Mouse (Mus musculus): ENCODE measurements at regions not wholly inside any gene's neighbourhood (a gene's known extent, or its start where the extent isn't known, plus 50 kb on each side); places are given as distances from the start of the nearest gene placed in this dataset.

DNA sequence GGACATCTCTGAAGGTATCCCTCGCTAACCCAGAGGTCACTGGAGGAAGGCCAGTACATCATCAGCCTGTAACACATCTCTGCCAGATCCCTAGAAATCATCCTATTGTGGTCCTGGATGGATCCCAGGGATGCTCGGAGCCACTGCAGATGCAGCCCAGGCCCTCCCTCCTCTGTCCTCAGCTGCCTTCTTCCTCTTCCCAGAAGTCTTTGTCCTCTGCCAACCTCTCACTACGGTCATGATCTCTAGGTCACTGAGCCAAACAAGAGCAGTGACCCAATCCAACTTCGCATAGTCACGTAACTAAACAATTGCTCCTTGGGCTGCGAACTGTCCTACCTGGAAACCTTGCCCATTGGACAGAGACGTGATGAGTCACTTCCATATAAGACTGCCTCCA, 134.7 kb upstream of the Hs6st1 start:
- Histone ChIP-seq H3K27ac (replicated peaks; ENCODE audit: low read depth, low read length) (no peak overlapping the region), H3K4me1 (ENCODE audit: control insufficient read depth, insufficient read depth, low read length) (no peaks in the 10 kb centered on the region), H3K4me3 (ENCODE audit: low read depth, low read length) (no peak overlapping the region), H3K27me3 (ENCODE audit: control insufficient read depth, insufficient read depth, low read length) (no peaks in the 10 kb centered on the region), H3K9ac (replicated peaks; ENCODE audit: low read length) (no peak overlapping the region), H3K9me3 (replicated peaks; ENCODE audit: control insufficient read depth, low read length) (no peaks in the 10 kb centered on the region), H3K36me3 (replicated peaks; ENCODE audit: control insufficient read depth, insufficient read depth, low read depth, low read length) (no peaks in the 10 kb centered on the region), H3K4me2 (ENCODE audit: low read depth, low read length) (no peak overlapping the region)
- ATAC-seq (replicated peaks; ENCODE audit: insufficient number of reproducible peaks, low FRiP score, low TSS enrichment, low read depth) (no peak), DNase-seq (ENCODE audit: low spot score) (no peak)
- WGBS, result 87% methylated on average over 7 of the region's 7 CpGs

DNA sequence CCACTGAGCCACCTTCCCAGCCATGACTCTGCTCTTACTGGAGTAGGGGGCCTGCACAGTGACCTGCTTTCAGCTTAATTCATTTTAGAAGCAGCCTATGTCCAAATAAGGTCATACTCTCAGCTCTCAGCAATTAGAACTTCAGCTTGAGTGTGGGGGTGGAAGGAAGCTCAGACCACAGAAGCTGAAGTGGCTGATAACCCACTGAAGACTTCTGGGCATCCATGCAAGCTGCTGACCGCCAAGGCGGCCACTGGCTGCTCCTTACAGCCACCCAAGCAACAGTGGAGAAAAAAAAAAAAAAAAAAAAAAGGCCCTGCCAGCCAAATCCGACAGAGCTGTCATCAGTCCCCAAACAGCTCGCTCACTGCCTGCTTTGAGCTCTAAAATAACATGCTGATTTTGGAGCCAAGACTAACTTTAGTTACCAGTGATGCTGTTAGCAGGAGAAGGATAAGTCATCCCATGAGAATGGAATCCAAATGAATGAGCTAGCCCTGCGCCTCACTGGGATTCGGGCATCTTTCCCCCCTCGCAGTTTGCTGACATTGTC, 133.0 kb upstream of the Hs6st1 start:
- DNase-seq (ENCODE audit: low spot score) (no peak), ATAC-seq (replicated peaks; ENCODE audit: insufficient number of reproducible peaks, low FRiP score, low TSS enrichment, low read depth) (no peak)
- Histone ChIP-seq H3K9ac (replicated peaks; ENCODE audit: low read length) (no peak overlapping the region), H3K9me3 (replicated peaks; ENCODE audit: control insufficient read depth, low read length) (no peaks in the 10 kb centered on the region), H3K4me2 (ENCODE audit: low read depth, low read length) (no peak overlapping the region), H3K27ac (replicated peaks; ENCODE audit: low read depth, low read length) (no peak overlapping the region), H3K4me3 (ENCODE audit: low read depth, low read length) (no peak overlapping the region), H3K4me1 (ENCODE audit: control insufficient read depth, insufficient read depth, low read length) (no peaks in the 10 kb centered on the region), H3K36me3 (replicated peaks; ENCODE audit: control insufficient read depth, insufficient read depth, low read depth, low read length) (no peaks in the 10 kb centered on the region), H3K27me3 (ENCODE audit: control insufficient read depth, insufficient read depth, low read length) (no peaks in the 10 kb centered on the region)
- 58% methylated on average over 7 of the region's 7 CpGs for WGBS

DNA sequence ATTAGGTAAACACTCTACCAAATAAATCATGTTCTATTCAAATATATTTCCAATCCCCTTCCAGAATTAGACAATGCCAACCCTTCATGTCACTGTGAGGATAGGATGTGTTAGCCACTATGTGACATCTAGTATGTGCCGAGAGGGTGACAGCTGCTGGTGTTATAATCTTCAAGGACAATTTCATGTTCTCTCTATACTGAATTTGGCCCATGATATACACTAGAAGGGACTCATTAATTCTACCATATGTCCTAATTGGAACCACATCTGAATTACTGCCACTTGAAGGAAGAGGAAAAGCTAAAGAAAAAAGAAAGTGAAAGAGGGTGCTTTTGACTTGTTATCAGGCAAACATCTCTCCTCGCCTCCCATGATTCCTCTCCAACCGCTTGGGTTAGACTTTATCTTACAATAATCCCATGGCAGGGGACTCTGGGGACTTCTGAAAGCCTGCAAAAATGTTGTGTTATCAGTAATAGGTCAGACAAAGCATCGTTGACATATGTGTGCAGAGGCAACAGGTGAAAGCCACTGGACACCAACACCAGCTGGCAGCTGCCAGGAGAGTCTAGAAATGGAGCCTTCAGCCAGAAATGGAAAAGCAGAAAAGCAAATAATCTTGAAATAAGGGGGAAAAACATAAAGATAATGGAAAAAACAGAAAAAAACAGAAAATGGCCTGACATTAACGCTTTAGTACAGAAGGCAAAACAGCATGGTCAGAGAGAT, 131.7 kb upstream of the Hs6st1 start:
- H3K27ac ChIP-seq (replicated peaks; ENCODE audit: low read depth, low read length), result no peak overlapping the region
- no peak overlapping the region for H3K9ac ChIP-seq (replicated peaks; ENCODE audit: low read length)
- H3K36me3 ChIP-seq (replicated peaks; ENCODE audit: control insufficient read depth, insufficient read depth, low read depth, low read length), result no peaks in the 10 kb centered on the region
- no peaks in the 10 kb centered on the region for H3K9me3 ChIP-seq (replicated peaks; ENCODE audit: control insufficient read depth, low read length)
- DNase-seq (ENCODE audit: low spot score) (no peak), ATAC-seq (replicated peaks; ENCODE audit: insufficient number of reproducible peaks, low FRiP score, low TSS enrichment, low read depth) (no peak)
- WGBS, result 78% methylated on average over 5 of the region's 5 CpGs
- no peak overlapping the region for H3K4me3 ChIP-seq (ENCODE audit: low read depth, low read length)
- H3K4me1 ChIP-seq (ENCODE audit: control insufficient read depth, insufficient read depth, low read length), result no peaks in the 10 kb centered on the region
- H3K4me2 ChIP-seq (ENCODE audit: low read depth, low read length), result no peak overlapping the region
- no peaks in the 10 kb centered on the region for H3K27me3 ChIP-seq (ENCODE audit: control insufficient read depth, insufficient read depth, low read length)

DNA sequence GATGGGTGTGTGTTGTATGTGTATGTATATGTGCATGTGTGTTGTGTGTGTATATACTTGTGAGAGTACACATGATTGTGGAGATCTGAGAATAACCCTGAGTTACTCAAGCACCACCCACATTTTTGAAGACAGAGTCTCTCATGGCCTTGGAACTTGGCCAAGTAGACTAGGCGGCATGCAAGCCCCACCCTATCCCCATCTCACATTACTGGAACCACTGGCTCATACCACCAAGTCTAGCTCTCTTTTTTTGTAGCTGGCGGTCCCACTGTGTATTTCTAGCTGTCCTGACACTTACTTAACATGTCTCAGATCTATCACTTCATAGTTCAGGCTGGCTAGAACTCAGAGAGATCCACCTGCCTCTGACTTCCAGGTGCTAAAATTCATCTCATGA, 128.0 kb upstream of the Hs6st1 start:
- Histone ChIP-seq H3K9me3 (replicated peaks; ENCODE audit: control insufficient read depth, low read length) (no peaks in the 10 kb centered on the region), H3K4me2 (ENCODE audit: low read depth, low read length) (no peak overlapping the region), H3K4me3 (ENCODE audit: low read depth, low read length) (no peak overlapping the region), H3K27ac (replicated peaks; ENCODE audit: low read depth, low read length) (no peak overlapping the region), H3K36me3 (replicated peaks; ENCODE audit: control insufficient read depth, insufficient read depth, low read depth, low read length) (no peaks in the 10 kb centered on the region), H3K27me3 (ENCODE audit: control insufficient read depth, insufficient read depth, low read length) (no peaks in the 10 kb centered on the region), H3K9ac (replicated peaks; ENCODE audit: low read length) (no peak overlapping the region), H3K4me1 (ENCODE audit: control insufficient read depth, insufficient read depth, low read length) (no peaks in the 10 kb centered on the region)
- ATAC-seq (replicated peaks; ENCODE audit: insufficient number of reproducible peaks, low FRiP score, low TSS enrichment, low read depth) (no peak), DNase-seq (ENCODE audit: low spot score) (no peak)
- 65% methylated on average over 2 of the region's 2 CpGs for whole genome bisulfite sequencing

DNA sequence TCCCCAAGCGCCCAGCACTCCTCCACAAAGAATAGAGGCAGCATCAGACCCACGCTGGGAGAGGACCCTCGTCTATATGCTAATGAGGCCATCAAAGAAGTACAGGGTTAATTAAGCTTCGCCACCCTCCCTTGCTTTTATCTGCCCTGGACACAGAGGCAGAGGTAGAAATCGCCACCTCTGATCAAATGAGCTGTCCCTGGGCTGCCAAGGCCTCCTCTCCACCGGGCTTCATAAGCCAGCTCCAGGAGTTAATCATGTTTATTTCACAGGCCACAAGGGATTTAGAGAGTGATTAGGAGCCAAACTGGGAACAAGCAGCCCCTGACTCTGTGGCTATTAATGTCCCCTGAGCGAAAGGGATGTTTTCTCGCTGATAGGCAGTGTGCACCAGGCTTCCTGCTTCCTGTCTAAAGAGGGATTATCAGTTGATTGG, 126.5 kb upstream of the Hs6st1 start:
- 20% methylated on average over 8 of the region's 8 CpGs for WGBS
- Histone ChIP-seq H3K27ac (replicated peaks; ENCODE audit: low read depth, low read length) (no peak overlapping the region), H3K4me1 (ENCODE audit: control insufficient read depth, insufficient read depth, low read length) (no peaks in the 10 kb centered on the region), H3K36me3 (replicated peaks; ENCODE audit: control insufficient read depth, insufficient read depth, low read depth, low read length) (no peaks in the 10 kb centered on the region), H3K4me3 (ENCODE audit: low read depth, low read length) (no peak overlapping the region), H3K9ac (replicated peaks; ENCODE audit: low read length) (no peak overlapping the region), H3K27me3 (ENCODE audit: control insufficient read depth, insufficient read depth, low read length) (no peaks in the 10 kb centered on the region), H3K4me2 (ENCODE audit: low read depth, low read length) (no peak overlapping the region), H3K9me3 (replicated peaks; ENCODE audit: control insufficient read depth, low read length) (no peaks in the 10 kb centered on the region)
- ATAC-seq (replicated peaks; ENCODE audit: insufficient number of reproducible peaks, low FRiP score, low TSS enrichment, low read depth), result no peak
- no peak for DNase-seq (ENCODE audit: low spot score)

DNA sequence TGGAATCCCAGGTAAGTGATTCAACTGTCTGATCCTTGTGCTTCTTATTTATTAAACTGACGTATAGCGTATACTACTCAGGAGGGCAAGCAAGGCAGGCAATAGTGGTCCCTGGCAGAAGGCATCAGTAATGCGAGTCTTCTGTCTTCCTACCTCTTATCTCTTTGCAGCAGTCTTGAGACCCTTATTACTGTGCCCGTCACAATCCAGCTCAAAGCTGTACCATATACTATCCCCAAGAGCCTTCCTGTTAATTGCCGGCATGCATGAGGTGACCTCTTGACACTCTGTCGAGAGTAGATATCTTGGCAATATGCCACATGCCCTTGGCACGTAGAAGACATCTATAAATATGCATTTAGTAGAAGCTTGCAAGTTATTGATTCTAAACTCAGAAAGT, 126.0 kb upstream of the Hs6st1 start:
- no peak overlapping the region for H3K27ac ChIP-seq (replicated peaks; ENCODE audit: low read depth, low read length)
- 68% methylated on average over 7 of the region's 7 CpGs for whole genome bisulfite sequencing
- H3K36me3 ChIP-seq (replicated peaks; ENCODE audit: control insufficient read depth, insufficient read depth, low read depth, low read length), result no peaks in the 10 kb centered on the region
- no peaks in the 10 kb centered on the region for H3K27me3 ChIP-seq (ENCODE audit: control insufficient read depth, insufficient read depth, low read length)
- H3K9ac ChIP-seq (replicated peaks; ENCODE audit: low read length), result no peak overlapping the region
- ATAC-seq (replicated peaks; ENCODE audit: insufficient number of reproducible peaks, low FRiP score, low TSS enrichment, low read depth) (no peak), DNase-seq (ENCODE audit: low spot score) (no peak)
- H3K4me3 ChIP-seq (ENCODE audit: low read depth, low read length), result no peak overlapping the region
- no peaks in the 10 kb centered on the region for H3K4me1 ChIP-seq (ENCODE audit: control insufficient read depth, insufficient read depth, low read length)
- H3K9me3 ChIP-seq (replicated peaks; ENCODE audit: control insufficient read depth, low read length), result no peaks in the 10 kb centered on the region
- no peak overlapping the region for H3K4me2 ChIP-seq (ENCODE audit: low read depth, low read length)

DNA sequence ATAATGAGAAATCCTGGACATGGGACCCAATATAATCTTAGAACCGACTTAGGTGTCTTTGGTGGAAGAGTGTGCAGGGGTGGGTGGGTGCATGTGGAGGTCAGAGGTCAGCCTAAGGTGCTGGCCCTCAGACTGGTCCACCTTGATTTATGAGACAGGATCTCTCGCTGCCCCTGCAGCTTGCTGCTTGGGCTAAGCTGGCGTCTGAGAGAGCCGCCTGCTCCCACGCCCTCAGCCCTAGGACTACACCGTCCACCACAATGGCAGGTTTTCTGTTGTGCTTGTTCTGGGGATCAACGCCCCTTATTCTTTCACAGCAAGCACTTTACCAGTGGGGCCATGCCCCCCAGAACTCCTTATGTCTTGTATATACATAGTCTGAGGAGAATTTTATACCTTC, 124.4 kb upstream of the Hs6st1 start:
- Histone ChIP-seq H3K9ac (replicated peaks; ENCODE audit: low read length) (no peak overlapping the region), H3K36me3 (replicated peaks; ENCODE audit: control insufficient read depth, insufficient read depth, low read depth, low read length) (no peaks in the 10 kb centered on the region), H3K4me3 (ENCODE audit: low read depth, low read length) (no peak overlapping the region), H3K4me1 (ENCODE audit: control insufficient read depth, insufficient read depth, low read length) (no peaks in the 10 kb centered on the region), H3K27me3 (ENCODE audit: control insufficient read depth, insufficient read depth, low read length) (no peaks in the 10 kb centered on the region), H3K9me3 (replicated peaks; ENCODE audit: control insufficient read depth, low read length) (no peaks in the 10 kb centered on the region), H3K4me2 (ENCODE audit: low read depth, low read length) (no peak overlapping the region), H3K27ac (replicated peaks; ENCODE audit: low read depth, low read length) (no peak overlapping the region)
- no peak for DNase-seq (ENCODE audit: low spot score)
- 70% methylated on average over 7 of the region's 7 CpGs for WGBS
- ATAC-seq (replicated peaks; ENCODE audit: insufficient number of reproducible peaks, low FRiP score, low TSS enrichment, low read depth), result peak; percentile 24; the same call in 1 of the 2 replicates

DNA sequence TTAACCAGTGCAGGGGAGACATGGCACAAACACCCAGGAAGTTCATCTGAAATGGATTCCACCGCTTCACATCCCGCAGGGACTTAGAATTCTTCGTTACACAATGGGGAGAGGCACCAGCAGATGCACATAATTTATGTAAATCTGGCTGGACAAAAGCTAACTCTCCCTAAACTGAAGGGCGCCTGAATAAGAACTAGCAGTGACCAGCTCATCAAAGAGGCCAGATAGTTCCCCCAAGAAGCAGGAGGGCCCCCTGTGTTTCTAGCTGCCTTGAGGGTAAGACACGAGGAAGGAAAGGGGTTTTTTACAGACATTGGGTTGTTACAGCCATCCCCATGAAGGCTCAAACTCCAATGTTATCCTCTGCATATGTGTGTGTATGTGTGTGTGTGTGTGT, 123.8 kb upstream of the Hs6st1 start:
- WGBS, result 44% methylated on average over 5 of the region's 5 CpGs
- no peak for DNase-seq (ENCODE audit: low spot score)
- no peaks in the 10 kb centered on the region for H3K4me1 ChIP-seq (ENCODE audit: control insufficient read depth, insufficient read depth, low read length)

More for the DNA sequence above, 123.8 kb upstream of the Hs6st1 start:
- Histone ChIP-seq H3K27me3 (ENCODE audit: control insufficient read depth, insufficient read depth, low read length) (no peaks in the 10 kb centered on the region), H3K4me3 (ENCODE audit: low read depth, low read length) (no peak overlapping the region), H3K9ac (replicated peaks; ENCODE audit: low read length) (no peak overlapping the region), H3K36me3 (replicated peaks; ENCODE audit: control insufficient read depth, insufficient read depth, low read depth, low read length) (no peaks in the 10 kb centered on the region), H3K4me2 (ENCODE audit: low read depth, low read length) (no peak overlapping the region), H3K27ac (replicated peaks; ENCODE audit: low read depth, low read length) (no peak overlapping the region), H3K9me3 (replicated peaks; ENCODE audit: control insufficient read depth, low read length) (no peaks in the 10 kb centered on the region)
- no peak for ATAC-seq (replicated peaks; ENCODE audit: insufficient number of reproducible peaks, low FRiP score, low TSS enrichment, low read depth)
